Mouse (Mus musculus): ENCODE measurements around the gene Pars2. TPM values are rescaled to one million over a fixed set of nuclear protein-coding genes. Genes with fewer than 3 reads are reported as not detected.

Pars2 gene
- polyA plus RNA-seq, 1 experiment = 4.0 TPM

- TF ChIP-seq CTCF (IDR thresholded peaks at IDR 0.05; ENCODE audit: control insufficient read depth, insufficient read depth, low read length) = no peak
- WGBS = under 1% methylated on average over 19 of the region's 19 CpGs
- no peaks in the 10 kb centered on the region for H3K4me1 ChIP-seq (ENCODE audit: control insufficient read depth, insufficient read depth, low read length)
- H3K27ac ChIP-seq (ENCODE audit: control insufficient read depth, insufficient read depth, low read depth, low read length, poor library complexity) = no peak within 1 kb of the TSS
- H3K4me3 ChIP-seq (replicated peaks; ENCODE audit: control insufficient read depth, low read depth, low read length) = no peak within 1 kb of the TSS
Measured at GRCm38 (mm10) chr4:106617056-106617455, 33.8 kb upstream of the Pars2 start, which contains the start of gene Lexm. Gene Lexm (minus strand): TSS chr4:106617241.

- 73% methylated on average over 4 of the region's 4 CpGs for WGBS
- Histone ChIP-seq H3K27ac (ENCODE audit: control insufficient read depth, insufficient read depth, low read depth, low read length, poor library complexity) (no peak overlapping the region), H3K4me3 (replicated peaks; ENCODE audit: control insufficient read depth, low read depth, low read length) (no peak overlapping the region), H3K4me1 (ENCODE audit: control insufficient read depth, insufficient read depth, low read length) (no peaks in the 10 kb centered on the region)
- no peak for TF ChIP-seq CTCF (IDR thresholded peaks at IDR 0.05; ENCODE audit: control insufficient read depth, insufficient read depth, low read length)
- no peak for TF ChIP-seq POLR2A (IDR thresholded peaks at IDR 0.05; ENCODE audit: borderline replicate concordance, control insufficient read depth, low read depth, low read length)
Measured at GRCm38 (mm10) chr4:106618898-106619297, 32.0 kb upstream of the Pars2 start.

- 64% methylated on average over 3 of the region's 3 CpGs for WGBS
- Histone ChIP-seq H3K4me3 (replicated peaks; ENCODE audit: control insufficient read depth, low read depth, low read length) (no peak overlapping the region), H3K4me1 (ENCODE audit: control insufficient read depth, insufficient read depth, low read length) (no peaks in the 10 kb centered on the region), H3K27ac (ENCODE audit: control insufficient read depth, insufficient read depth, low read depth, low read length, poor library complexity) (no peak overlapping the region)
- TF ChIP-seq POLR2A (IDR thresholded peaks at IDR 0.05; ENCODE audit: borderline replicate concordance, control insufficient read depth, low read depth, low read length) (no peak), CTCF (IDR thresholded peaks at IDR 0.05; ENCODE audit: control insufficient read depth, insufficient read depth, low read length) (no peak)
Measured at GRCm38 (mm10) chr4:106621428-106621827, 29.4 kb upstream of the Pars2 start.

- 20% methylated on average over 16 of the region's 16 CpGs for WGBS
- TF ChIP-seq CTCF (IDR thresholded peaks at IDR 0.05; ENCODE audit: control insufficient read depth, insufficient read depth, low read length) (no peak), POLR2A (IDR thresholded peaks at IDR 0.05; ENCODE audit: borderline replicate concordance, control insufficient read depth, low read depth, low read length) (no peak)
Measured at GRCm38 (mm10) chr4:106622030-106622493, 28.8 kb upstream of the Pars2 start, which contains the start of gene Ttc22. Gene Ttc22 (plus strand): TSS chr4:106622432.

GRCm38 (mm10) chr4:106622712-106623111 is 28.2 kb upstream of the Pars2 start:
- Histone ChIP-seq H3K4me3 (replicated peaks; ENCODE audit: control insufficient read depth, low read depth, low read length) (no peak overlapping the region), H3K4me1 (ENCODE audit: control insufficient read depth, insufficient read depth, low read length) (no peaks in the 10 kb centered on the region), H3K27ac (ENCODE audit: control insufficient read depth, insufficient read depth, low read depth, low read length, poor library complexity) (no peak overlapping the region)
- 27% methylated on average over 28 of the region's 28 CpGs for WGBS
- no peak for TF ChIP-seq CTCF (IDR thresholded peaks at IDR 0.05; ENCODE audit: control insufficient read depth, insufficient read depth, low read length)
- TF ChIP-seq POLR2A (IDR thresholded peaks at IDR 0.05; ENCODE audit: borderline replicate concordance, control insufficient read depth, low read depth, low read length) = no peak

More at GRCm38 (mm10) chr4:106622030-106622493, 28.8 kb upstream of the Pars2 start, which contains the start of gene Ttc22:
- Histone ChIP-seq H3K4me1 (ENCODE audit: control insufficient read depth, insufficient read depth, low read length) (no peaks in the 10 kb centered on the region), H3K4me3 (replicated peaks; ENCODE audit: control insufficient read depth, low read depth, low read length) (no peak within 1 kb of the TSS), H3K27ac (ENCODE audit: control insufficient read depth, insufficient read depth, low read depth, low read length, poor library complexity) (no peak within 1 kb of the TSS)

- Histone ChIP-seq H3K27ac (ENCODE audit: control insufficient read depth, insufficient read depth, low read depth, low read length, poor library complexity) (no peak overlapping the region), H3K4me1 (ENCODE audit: control insufficient read depth, insufficient read depth, low read length) (no peaks in the 10 kb centered on the region), H3K4me3 (replicated peaks; ENCODE audit: control insufficient read depth, low read depth, low read length) (no peak overlapping the region)
- no peak for TF ChIP-seq POLR2A (IDR thresholded peaks at IDR 0.05; ENCODE audit: borderline replicate concordance, control insufficient read depth, low read depth, low read length)
- TF ChIP-seq CTCF (IDR thresholded peaks at IDR 0.05; ENCODE audit: control insufficient read depth, insufficient read depth, low read length) = no peak
- WGBS = 83% methylated on average over 10 of the region's 10 CpGs
Measured at GRCm38 (mm10) chr4:106624271-106624670, 26.6 kb upstream of the Pars2 start.

GRCm38 (mm10) chr4:106627809-106628208 is 23.1 kb upstream of the Pars2 start:
- TF ChIP-seq POLR2A (IDR thresholded peaks at IDR 0.05; ENCODE audit: borderline replicate concordance, control insufficient read depth, low read depth, low read length) = no peak
- TF ChIP-seq CTCF (IDR thresholded peaks at IDR 0.05; ENCODE audit: control insufficient read depth, insufficient read depth, low read length) = no peak
- Histone ChIP-seq H3K27ac (ENCODE audit: control insufficient read depth, insufficient read depth, low read depth, low read length, poor library complexity) (no peak overlapping the region), H3K4me3 (replicated peaks; ENCODE audit: control insufficient read depth, low read depth, low read length) (no peak overlapping the region), H3K4me1 (ENCODE audit: control insufficient read depth, insufficient read depth, low read length) (no peaks in the 10 kb centered on the region)
- WGBS = 63% methylated on average over 5 of the region's 5 CpGs

GRCm38 (mm10) chr4:106628650-106629360 is 22.1 kb upstream of the Pars2 start:
- 47% methylated on average over 9 of the region's 9 CpGs for whole genome bisulfite sequencing
- TF ChIP-seq CTCF (IDR thresholded peaks at IDR 0.05; ENCODE audit: control insufficient read depth, insufficient read depth, low read length) = no peak
- no peak for TF ChIP-seq POLR2A (IDR thresholded peaks at IDR 0.05; ENCODE audit: borderline replicate concordance, control insufficient read depth, low read depth, low read length)
- no peak overlapping the region for H3K27ac ChIP-seq (ENCODE audit: control insufficient read depth, insufficient read depth, low read depth, low read length, poor library complexity)

More at GRCm38 (mm10) chr4:106628650-106629360, 22.1 kb upstream of the Pars2 start:
- no peaks in the 10 kb centered on the region for H3K4me1 ChIP-seq (ENCODE audit: control insufficient read depth, insufficient read depth, low read length)
- no peak overlapping the region for H3K4me3 ChIP-seq (replicated peaks; ENCODE audit: control insufficient read depth, low read depth, low read length)

All from bone marrow, adult 2 months (tissue).